Mouse (Mus musculus) lung, postnatal 0 days (tissue): Measurements from ENCODE around the gene Nr4a1.

ENCODE experiments used
- CTCF ChIP-seq: IDR thresholded peaks from 2 replicates; pipeline ENCODE4 v1.5.1; 2016; ENCODE audit warnings: antibody characterized with exemption, mild to moderate bottlenecking
- EP300 ChIP-seq: IDR thresholded peaks from 2 replicates; pipeline ENCODE4 v1.6.1; 2016; ENCODE audit warnings: antibody characterized with exemption, mild to moderate bottlenecking, control low read depth

- peak; percentile 50; the same call in 1 of the 2 replicates for TF ChIP-seq EP300
- no peak for TF ChIP-seq CTCF
Observed at GRCm38 (mm10) chr15:101295106-101295505, 41.0 kb downstream of the Nr4a1 start.
